Mouse (Mus musculus): ENCODE data around the gene Gm4952. TPM values are rescaled to one million over a fixed set of nuclear protein-coding genes. Genes with fewer than 3 reads are reported as not detected.
"Not testable (repeated sequence)": the region's sequence is repeated elsewhere in the genome, so short reads cannot be mapped to it uniquely, and the experiment has no call there.

The Gm4952 gene
- polyA plus RNA-seq, 1 experiment from 2014 or later, result not detected

GRCm38 (mm10) chr19:12633176-12633575 is 33.4 kb downstream of the Gm4952 start, which contains the start of gene Glyat:
Gene Glyat, plus strand, starts transcription at chr19:12633308.
- H3K27me3 ChIP-seq (replicated peaks; ENCODE audit: control insufficient read depth, insufficient read depth, low read length), result no peaks in the 10 kb centered on the region
- no peak within 1 kb of the TSS for H3K4me3 ChIP-seq (ENCODE audit: low read depth, low read length)
- H3K9ac ChIP-seq (ENCODE audit: low read length), result no peak within 1 kb of the TSS
- DNase-seq (ENCODE audit: low spot score) (no peak), ATAC-seq (replicated peaks; ENCODE audit: low FRiP score, low TSS enrichment, low read depth) (no peak)
- WGBS, result 65% methylated on average over 4 of the region's 4 CpGs
- H3K4me2 ChIP-seq (ENCODE audit: low read length), result no peak within 1 kb of the TSS
- H3K36me3 ChIP-seq (ENCODE audit: control insufficient read depth, insufficient read depth, low read length), result no peaks in the 10 kb centered on the region
- no peak within 1 kb of the TSS for H3K27ac ChIP-seq (ENCODE audit: low read depth)
- no peaks in the 10 kb centered on the region for H3K4me1 ChIP-seq (replicated peaks; ENCODE audit: control insufficient read depth, insufficient read depth, low read length)
- no peaks in the 10 kb centered on the region for H3K9me3 ChIP-seq (ENCODE audit: control insufficient read depth, low read length)

- no peak for DNase-seq (ENCODE audit: low spot score)
- no peaks in the 10 kb centered on the region for H3K9me3 ChIP-seq (ENCODE audit: control insufficient read depth, low read length)
- H3K27ac ChIP-seq (ENCODE audit: low read depth), result no peak overlapping the region
- no peaks in the 10 kb centered on the region for H3K4me1 ChIP-seq (replicated peaks; ENCODE audit: control insufficient read depth, insufficient read depth, low read length)
- H3K36me3 ChIP-seq (ENCODE audit: control insufficient read depth, insufficient read depth, low read length), result no peaks in the 10 kb centered on the region
- no peak overlapping the region for H3K4me3 ChIP-seq (ENCODE audit: low read depth, low read length)
- 83% methylated on average over 3 of the region's 3 CpGs for WGBS
- no peak for ATAC-seq (replicated peaks; ENCODE audit: low FRiP score, low TSS enrichment, low read depth)
- H3K27me3 ChIP-seq (replicated peaks; ENCODE audit: control insufficient read depth, insufficient read depth, low read length), result no peaks in the 10 kb centered on the region
- H3K4me2 ChIP-seq (ENCODE audit: low read length), result no peak overlapping the region
- H3K9ac ChIP-seq (ENCODE audit: low read length), result no peak overlapping the region
Measured at GRCm38 (mm10) chr19:12634259-12634658, 34.5 kb downstream of the Gm4952 start.

- no peaks in the 10 kb centered on the region for H3K4me1 ChIP-seq (replicated peaks; ENCODE audit: control insufficient read depth, insufficient read depth, low read length)
- ATAC-seq (replicated peaks; ENCODE audit: low FRiP score, low TSS enrichment, low read depth) (no peak), DNase-seq (ENCODE audit: low spot score) (no peak)
- WGBS, result 93% methylated on average over 4 of the region's 4 CpGs
- H3K27me3 ChIP-seq (replicated peaks; ENCODE audit: control insufficient read depth, insufficient read depth, low read length), result no peaks in the 10 kb centered on the region
- H3K4me3 ChIP-seq (ENCODE audit: low read depth, low read length), result no peak overlapping the region
- H3K27ac ChIP-seq (ENCODE audit: low read depth), result no peak overlapping the region
- no peaks in the 10 kb centered on the region for H3K36me3 ChIP-seq (ENCODE audit: control insufficient read depth, insufficient read depth, low read length)
- H3K9ac ChIP-seq (ENCODE audit: low read length), result no peak overlapping the region
- no peaks in the 10 kb centered on the region for H3K9me3 ChIP-seq (ENCODE audit: control insufficient read depth, low read length)
- H3K4me2 ChIP-seq (ENCODE audit: low read length), result no peak overlapping the region
Measured at GRCm38 (mm10) chr19:12634963-12635362, 35.2 kb downstream of the Gm4952 start.

- DNase-seq (ENCODE audit: low spot score) (no peak), ATAC-seq (replicated peaks; ENCODE audit: low FRiP score, low TSS enrichment, low read depth) (no peak)
- H3K9me3 ChIP-seq (ENCODE audit: control insufficient read depth, low read length), result no peaks in the 10 kb centered on the region
- H3K36me3 ChIP-seq (ENCODE audit: control insufficient read depth, insufficient read depth, low read length), result no peaks in the 10 kb centered on the region
- no peak overlapping the region for H3K4me2 ChIP-seq (ENCODE audit: low read length)
- H3K27me3 ChIP-seq (replicated peaks; ENCODE audit: control insufficient read depth, insufficient read depth, low read length), result no peaks in the 10 kb centered on the region
- 67% methylated on average over 3 of the region's 3 CpGs for WGBS
- H3K9ac ChIP-seq (ENCODE audit: low read length), result no peak overlapping the region
- H3K27ac ChIP-seq (ENCODE audit: low read depth), result no peak overlapping the region
- H3K4me1 ChIP-seq (replicated peaks; ENCODE audit: control insufficient read depth, insufficient read depth, low read length), result no peaks in the 10 kb centered on the region
- H3K4me3 ChIP-seq (ENCODE audit: low read depth, low read length), result no peak overlapping the region
Measured at GRCm38 (mm10) chr19:12636863-12637262, 37.1 kb downstream of the Gm4952 start.

GRCm38 (mm10) chr19:12638049-12638448 is 38.3 kb downstream of the Gm4952 start:
- Histone ChIP-seq H3K27ac (ENCODE audit: low read depth) (no peak overlapping the region), H3K4me2 (ENCODE audit: low read length) (no peak overlapping the region), H3K27me3 (replicated peaks; ENCODE audit: control insufficient read depth, insufficient read depth, low read length) (no peaks in the 10 kb centered on the region), H3K4me3 (ENCODE audit: low read depth, low read length) (no peak overlapping the region), H3K9me3 (ENCODE audit: control insufficient read depth, low read length) (no peaks in the 10 kb centered on the region), H3K4me1 (replicated peaks; ENCODE audit: control insufficient read depth, insufficient read depth, low read length) (no peaks in the 10 kb centered on the region), H3K36me3 (ENCODE audit: control insufficient read depth, insufficient read depth, low read length) (no peaks in the 10 kb centered on the region), H3K9ac (ENCODE audit: low read length) (no peak overlapping the region)
- no peak for ATAC-seq (replicated peaks; ENCODE audit: low FRiP score, low TSS enrichment, low read depth)
- WGBS, result 63% methylated on average over 1 of the region's 1 CpGs
- no peak for DNase-seq (ENCODE audit: low spot score)

GRCm38 (mm10) chr19:12649511-12649910 is 49.7 kb downstream of the Gm4952 start:
- H3K4me2 ChIP-seq (ENCODE audit: low read length), result no peak overlapping the region
- H3K27ac ChIP-seq (ENCODE audit: low read depth), result no peak overlapping the region
- no peaks in the 10 kb centered on the region for H3K9me3 ChIP-seq (ENCODE audit: control insufficient read depth, low read length)
- H3K4me1 ChIP-seq (replicated peaks; ENCODE audit: control insufficient read depth, insufficient read depth, low read length), result no peaks in the 10 kb centered on the region
- DNase-seq (ENCODE audit: low spot score) (no peak), ATAC-seq (replicated peaks; ENCODE audit: low FRiP score, low TSS enrichment, low read depth) (no peak)
- no peak overlapping the region for H3K9ac ChIP-seq (ENCODE audit: low read length)
- no peak overlapping the region for H3K4me3 ChIP-seq (ENCODE audit: low read depth, low read length)
- H3K36me3 ChIP-seq (ENCODE audit: control insufficient read depth, insufficient read depth, low read length), result no peaks in the 10 kb centered on the region
- no peaks in the 10 kb centered on the region for H3K27me3 ChIP-seq (replicated peaks; ENCODE audit: control insufficient read depth, insufficient read depth, low read length)

GRCm38 (mm10) chr19:12666156-12666555 is 66.4 kb downstream of the Gm4952 start:
- Histone ChIP-seq H3K27ac (ENCODE audit: low read depth) (no peak overlapping the region), H3K9me3 (ENCODE audit: control insufficient read depth, low read length) (0 out of 2 replicates have a peak, but pooled peaks cover 3% of the 10 kb centered on the region), H3K27me3 (replicated peaks; ENCODE audit: control insufficient read depth, insufficient read depth, low read length) (no peaks in the 10 kb centered on the region), H3K9ac (ENCODE audit: low read length) (no peak overlapping the region), H3K4me3 (ENCODE audit: low read depth, low read length) (no peak overlapping the region), H3K4me2 (ENCODE audit: low read length) (no peak overlapping the region), H3K36me3 (ENCODE audit: control insufficient read depth, insufficient read depth, low read length) (no peaks in the 10 kb centered on the region), H3K4me1 (replicated peaks; ENCODE audit: control insufficient read depth, insufficient read depth, low read length) (no peaks in the 10 kb centered on the region)
- no peak for ATAC-seq (replicated peaks; ENCODE audit: low FRiP score, low TSS enrichment, low read depth)
- WGBS, result 73% methylated on average over 1 of the region's 1 CpGs
- no peak for DNase-seq (ENCODE audit: low spot score)

GRCm38 (mm10) chr19:12668601-12669000 is 68.8 kb downstream of the Gm4952 start:
- H3K36me3 ChIP-seq (ENCODE audit: control insufficient read depth, insufficient read depth, low read length); H3K27me3 ChIP-seq (replicated peaks; ENCODE audit: control insufficient read depth, insufficient read depth, low read length); H3K27ac ChIP-seq (ENCODE audit: low read depth); H3K9ac ChIP-seq (ENCODE audit: low read length); DNase-seq (ENCODE audit: low spot score); H3K9me3 ChIP-seq (ENCODE audit: control insufficient read depth, low read length); H3K4me2 ChIP-seq (ENCODE audit: low read length); ATAC-seq (replicated peaks; ENCODE audit: low FRiP score, low TSS enrichment, low read depth); H3K4me3 ChIP-seq (ENCODE audit: low read depth, low read length); H3K4me1 ChIP-seq (replicated peaks; ENCODE audit: control insufficient read depth, insufficient read depth, low read length): not testable (repeated sequence)
- 92% methylated on average over 3 of the region's 3 CpGs for WGBS

GRCm38 (mm10) chr19:12670139-12670538 is 70.4 kb downstream of the Gm4952 start, which contains the start of gene Olfr1442:
Gene Olfr1442, plus strand, starts transcription at chr19:12670439.
- no peaks in the 10 kb centered on the region for H3K9me3 ChIP-seq (ENCODE audit: control insufficient read depth, low read length)
- ATAC-seq (replicated peaks; ENCODE audit: low FRiP score, low TSS enrichment, low read depth), result no peak
- H3K4me1 ChIP-seq (replicated peaks; ENCODE audit: control insufficient read depth, insufficient read depth, low read length), result no peaks in the 10 kb centered on the region
- H3K36me3 ChIP-seq (ENCODE audit: control insufficient read depth, insufficient read depth, low read length), result no peaks in the 10 kb centered on the region
- H3K27ac ChIP-seq (ENCODE audit: low read depth), result no peak within 1 kb of the TSS
- no peaks in the 10 kb centered on the region for H3K27me3 ChIP-seq (replicated peaks; ENCODE audit: control insufficient read depth, insufficient read depth, low read length)
- no peak within 1 kb of the TSS for H3K9ac ChIP-seq (ENCODE audit: low read length)
- no peak within 1 kb of the TSS for H3K4me3 ChIP-seq (ENCODE audit: low read depth, low read length)
- H3K4me2 ChIP-seq (ENCODE audit: low read length), result no peak within 1 kb of the TSS
- DNase-seq (ENCODE audit: low spot score), result no peak

Measured in intestine, embryonic 14.5 days (tissue).